Mouse (Mus musculus): ENCODE data around the gene Kcnn4. TPM values are rescaled to one million over a fixed set of nuclear protein-coding genes. Genes with fewer than 3 reads are reported as not detected.

The Kcnn4 gene
- 26.2 and 26.4 TPM in 2 replicates for polyA plus RNA-seq (2012; rRNA removed)

DNA sequence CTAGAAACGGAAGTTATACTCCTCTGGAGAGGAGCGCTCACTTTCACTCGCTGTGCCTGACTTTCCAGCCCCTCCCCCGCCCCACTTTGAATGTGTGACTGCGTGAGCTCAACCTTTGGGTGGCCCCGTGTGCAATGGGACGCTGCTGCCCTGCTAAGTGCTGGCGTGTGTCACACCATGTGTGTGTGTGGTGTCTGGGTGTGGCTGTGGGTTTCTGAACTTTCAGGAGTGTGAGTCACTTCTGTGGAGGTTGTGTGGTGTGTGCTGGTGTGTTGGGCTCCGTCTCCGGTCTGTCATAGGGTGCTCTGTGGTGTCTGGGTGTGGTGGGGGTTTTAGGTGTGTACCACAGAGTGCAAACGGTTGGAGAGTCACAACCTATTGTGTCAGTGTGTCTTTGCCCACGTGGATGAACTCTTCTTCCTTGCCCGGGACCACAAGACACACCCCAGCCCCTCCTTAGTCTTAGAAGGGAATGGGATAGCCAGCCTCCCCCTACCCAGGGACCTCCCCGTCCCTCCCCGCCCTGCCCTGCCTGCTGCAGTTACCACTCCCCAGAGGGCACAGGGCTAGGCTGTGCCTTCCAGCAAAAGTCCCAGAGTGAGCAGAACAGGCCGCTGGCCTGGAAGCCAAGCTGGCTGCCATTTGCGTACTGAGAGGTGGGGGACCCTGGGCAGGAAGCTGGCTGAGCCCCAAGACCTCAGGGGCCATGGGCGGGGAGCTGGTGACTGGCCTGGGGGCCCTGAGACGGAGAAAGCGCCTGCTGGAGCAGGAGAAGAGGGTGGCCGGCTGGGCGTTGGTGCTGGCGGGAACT is at the start of gene Kcnn4:
TSS of gene Kcnn4 (plus strand) at position 533 of the 811 bp plus-strand sequence.

DNA sequence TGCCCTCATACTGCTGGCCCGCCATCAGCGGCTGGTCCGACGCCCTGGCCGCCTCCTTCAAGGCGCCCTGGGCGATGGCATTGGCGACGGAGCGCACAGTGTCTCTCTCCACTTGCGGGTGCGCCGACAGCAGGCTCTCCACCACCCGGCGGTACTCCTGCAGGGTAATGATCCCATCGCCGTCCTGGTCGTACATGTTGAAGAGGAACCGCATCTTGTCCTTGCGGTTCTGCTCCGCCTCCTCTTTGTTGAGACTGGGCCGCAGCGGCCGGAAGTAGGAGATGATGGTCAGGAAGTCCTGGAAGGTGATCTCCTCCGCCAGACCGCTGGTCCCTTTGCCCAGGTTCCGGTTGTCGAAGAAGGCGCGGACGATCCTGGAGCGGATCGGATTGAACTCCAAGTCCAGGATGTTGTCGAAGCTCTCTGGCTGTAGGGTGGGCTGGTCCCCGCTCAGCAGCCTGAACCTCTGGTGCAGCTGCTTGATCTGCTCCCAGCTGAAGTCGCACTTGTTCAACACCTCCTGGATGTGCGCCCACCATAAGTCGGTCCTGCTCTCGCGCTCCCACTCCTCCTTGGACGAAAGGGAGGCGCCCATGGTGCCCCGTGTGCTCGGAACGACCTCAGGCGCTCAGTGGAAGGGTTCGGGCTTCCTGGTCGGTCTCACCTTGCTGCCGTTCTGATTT is 36.6 kb upstream of the Kcnn4 start, which contains the start of gene Tescl:
TSS of gene Tescl (minus strand) at position 633 of the 683 bp plus-strand sequence.

DNA sequence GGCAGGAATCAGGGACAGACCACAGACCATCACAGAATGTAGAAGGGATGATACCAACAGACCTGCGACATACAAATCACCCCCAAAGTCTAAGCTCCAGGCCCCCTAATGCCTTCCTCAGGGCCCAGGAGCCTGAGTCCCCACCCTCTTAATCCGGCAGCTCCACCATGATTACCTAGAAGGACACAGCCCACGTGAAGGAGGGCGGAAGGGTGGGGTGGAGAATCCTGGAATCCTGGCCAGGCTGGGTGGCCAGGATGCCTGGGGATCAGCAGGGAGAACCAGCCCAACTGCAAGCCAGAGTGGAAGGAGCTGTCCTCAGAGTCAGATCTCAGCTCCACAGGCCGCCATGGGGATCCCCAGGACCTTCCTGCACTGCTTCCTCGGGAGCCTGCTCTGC is 21.2 kb upstream of the Kcnn4 start, which contains the start of gene Lypd5:
TSS of gene Lypd5 (plus strand) at position 301 of the 400 bp plus-strand sequence.

DNA sequence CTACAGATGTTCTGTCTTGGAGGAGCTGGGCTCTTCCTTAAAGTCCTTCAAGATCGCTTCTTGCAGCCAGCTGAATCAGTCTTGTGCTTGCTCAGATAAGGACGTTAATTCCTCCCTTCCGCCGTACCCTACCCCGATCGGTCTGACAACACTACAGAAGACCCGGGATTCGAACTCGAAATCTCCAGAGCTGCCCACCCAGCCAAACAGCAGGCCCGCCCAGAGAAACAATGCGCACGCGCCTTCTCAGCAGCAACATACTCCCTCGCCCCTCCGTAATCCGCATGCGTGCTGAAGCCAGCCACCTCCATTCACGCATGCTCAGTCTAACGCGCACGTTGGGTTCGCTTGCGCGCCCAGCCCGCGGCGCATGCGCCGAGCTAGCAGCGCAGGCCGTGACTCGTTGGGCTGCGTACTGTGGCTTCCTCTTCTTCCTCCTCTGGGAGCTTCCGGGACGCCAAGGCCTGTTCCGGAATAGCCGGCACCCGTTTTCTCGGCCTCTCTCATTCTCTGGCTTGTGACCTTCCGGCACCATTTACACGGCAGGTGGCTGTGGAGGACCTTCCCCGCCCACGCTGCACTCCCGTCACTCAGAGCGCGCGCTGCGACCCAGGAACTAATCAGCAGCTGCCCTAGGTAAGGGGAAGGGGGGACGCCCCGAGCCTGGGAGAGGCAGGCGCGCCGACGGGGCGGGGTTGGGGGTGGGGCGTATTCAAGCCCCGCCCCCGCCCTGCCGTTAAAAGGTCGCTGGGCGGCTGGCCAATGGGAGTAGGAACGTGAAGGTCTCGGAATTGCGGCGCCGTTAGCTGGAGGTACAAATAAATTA is 29.4 kb downstream of the Kcnn4 start, which contains the start of gene Smg9:
TSS of gene Smg9 (plus strand) at position 364 of the 826 bp plus-strand sequence.

Other genes with a start within 250 kb of the Kcnn4 start
- 6.5 and 8.0 TPM in 2 replicates for gene Zfp235, start 236.1 kb upstream of the Kcnn4 start, polyA plus RNA-seq (2012; rRNA removed)
- 0.72 and 0.81 TPM in 2 replicates for gene Zfp114, start 195.2 kb upstream of the Kcnn4 start, polyA plus RNA-seq (2012; rRNA removed)
- gene Zfp111, start 158.8 kb upstream of the Kcnn4 start, polyA plus RNA-seq (2012; rRNA removed) = 2.0 and 2.8 TPM in 2 replicates
- 1.6 and 2.5 TPM in 2 replicates for gene Zfp109, start 132.7 kb upstream of the Kcnn4 start, polyA plus RNA-seq (2012; rRNA removed)
- gene Zfp108, start 115.5 kb upstream of the Kcnn4 start, polyA plus RNA-seq (2012; rRNA removed) = 2.1 and 2.2 TPM in 2 replicates
- gene Zfp93, start 99.8 kb upstream of the Kcnn4 start, polyA plus RNA-seq (2012; rRNA removed) = 1.7 and 2.2 TPM in 2 replicates
- 6.8 and 7.4 TPM in 2 replicates for gene Zfp61, start 69.0 kb upstream of the Kcnn4 start, polyA plus RNA-seq (2012; rRNA removed)
- 8.5 and 9.3 TPM in 2 replicates for gene Zfp94, start 53.6 kb upstream of the Kcnn4 start, polyA plus RNA-seq (2012; rRNA removed)
- 0.52 and 0.53 TPM in 2 replicates for gene Tescl, start 36.3 kb upstream of the Kcnn4 start, polyA plus RNA-seq (2012; rRNA removed)
- not detected in 2 replicates for gene Lypd5, start 21.1 kb upstream of the Kcnn4 start, polyA plus RNA-seq (2012; rRNA removed)
- 57.8 and 74.7 TPM in 2 replicates for gene Smg9, start 29.4 kb downstream of the Kcnn4 start, polyA plus RNA-seq (2012; rRNA removed)
- gene Irgc1, start 82.0 kb downstream of the Kcnn4 start, polyA plus RNA-seq (2012; rRNA removed) = 0.09 and 0.11 TPM in 2 replicates
- gene Plaur, start 92.2 kb downstream of the Kcnn4 start, polyA plus RNA-seq (2012; rRNA removed) = 14.4 and 15.2 TPM in 2 replicates
- gene Cadm4, start 111.8 kb downstream of the Kcnn4 start, polyA plus RNA-seq (2012; rRNA removed) = 39.2 and 47.2 TPM in 2 replicates
- gene Zfp428, start 136.7 kb downstream of the Kcnn4 start, polyA plus RNA-seq (2012; rRNA removed) = 64.6 and 76.6 TPM in 2 replicates
- gene AC161166.1, start 142.2 kb downstream of the Kcnn4 start, polyA plus RNA-seq (2012; rRNA removed) = not detected in 2 replicates
- 21.1 and 23.3 TPM in 2 replicates for gene Irgq, start 160.4 kb downstream of the Kcnn4 start, polyA plus RNA-seq (2012; rRNA removed)
- 7.3 and 9.0 TPM in 2 replicates for gene Pinlyp, start 175.9 kb downstream of the Kcnn4 start, polyA plus RNA-seq (2012; rRNA removed)
- 68.3 and 73.5 TPM in 2 replicates for gene Xrcc1, start 176.0 kb downstream of the Kcnn4 start, polyA plus RNA-seq (2012; rRNA removed)
- 29.5 and 37.1 TPM in 2 replicates for gene Ethe1, start 217.3 kb downstream of the Kcnn4 start, polyA plus RNA-seq (2012; rRNA removed)
- gene Zfp575, start 217.4 kb downstream of the Kcnn4 start, polyA plus RNA-seq (2012; rRNA removed) = 0.87 and 0.89 TPM in 2 replicates
- gene Phldb3, start 240.5 kb downstream of the Kcnn4 start, polyA plus RNA-seq (2012; rRNA removed) = 2.6 and 3.5 TPM in 2 replicates

Measured in ovary, adult 2 months (tissue).